Mouse (Mus musculus): Measurements from ENCODE around the gene Cntn4.

Cntn4 gene

DNA sequence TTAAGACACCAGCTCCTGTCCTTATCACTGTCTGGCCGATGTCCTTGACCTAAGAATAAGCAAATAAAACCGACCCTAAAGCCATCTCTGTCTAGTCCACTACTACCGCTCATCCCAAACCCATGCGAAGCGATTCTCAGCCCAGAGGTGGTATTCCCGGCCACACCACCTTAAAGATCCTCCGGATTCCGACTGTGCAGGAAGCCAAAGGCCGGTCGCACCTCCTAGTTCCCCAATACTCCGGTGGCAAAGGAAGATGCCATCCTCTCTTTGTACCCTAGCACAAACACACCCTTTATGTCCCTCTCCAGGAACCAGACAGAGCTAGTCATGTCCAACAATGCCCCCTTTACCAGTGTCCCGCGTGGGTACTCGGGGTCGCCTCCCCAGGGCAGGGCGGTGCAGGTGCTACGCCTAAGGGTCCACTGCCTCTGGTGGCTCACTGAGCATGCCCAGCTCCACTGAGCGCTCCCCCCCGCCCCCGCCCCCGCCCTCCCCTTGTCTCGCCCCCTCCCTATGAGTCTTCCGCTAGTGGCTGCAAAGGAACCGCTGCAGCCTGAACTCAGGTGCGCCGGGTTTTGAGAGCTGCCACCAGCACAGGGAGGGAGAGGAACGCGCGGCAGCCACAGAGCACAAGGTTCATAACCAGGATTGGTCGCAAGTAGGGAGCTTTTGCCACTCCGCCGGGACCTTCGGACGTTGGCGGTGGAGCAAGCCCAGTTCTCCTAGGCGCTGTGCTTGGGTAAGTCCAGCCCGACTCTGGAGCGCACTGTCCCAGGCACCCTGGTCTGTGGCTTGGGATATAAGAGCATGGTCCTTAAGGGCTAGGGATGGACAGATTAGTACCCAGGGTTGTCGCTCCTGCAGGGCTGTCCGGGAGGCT is at the start of gene Cntn4:
Gene Cntn4, plus strand, starts transcription at position 512 of the 883 bp plus-strand sequence.
- DNase-seq, result peak in 1 of 2 experiments; percentile 29

DNA sequence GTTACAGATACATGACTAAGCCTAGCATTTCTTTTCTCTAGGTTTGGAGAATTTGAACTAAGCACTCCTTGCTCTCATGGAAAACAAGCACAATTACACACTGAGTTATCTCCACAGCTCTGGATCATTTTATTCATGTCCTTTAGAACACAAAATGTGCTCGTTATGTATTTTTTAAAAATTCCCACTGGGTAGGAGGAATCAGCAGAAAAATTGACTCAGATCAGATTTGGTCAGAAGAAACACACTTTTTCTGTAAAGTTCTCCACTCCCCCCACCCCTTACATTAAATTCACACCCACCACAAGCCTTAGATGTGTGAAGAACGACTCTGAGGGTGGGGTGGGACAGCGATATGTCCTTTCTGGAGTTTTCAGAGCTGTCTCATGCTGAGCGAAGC is 3.2 kb upstream of the Cntn4 start:
- DNase-seq, result no peak

GRCm38 (mm10) chr6:105675099-105675498 is 2.4 kb upstream of the Cntn4 start:
- no peak for DNase-seq

GRCm38 (mm10) chr6:105676637-105677036 is 823 bp upstream of the Cntn4 start:
- DNase-seq, result no peak

GRCm38 (mm10) chr6:105678778-105679177 is 1.3 kb downstream of the Cntn4 start:
- no peak for DNase-seq

DNA sequence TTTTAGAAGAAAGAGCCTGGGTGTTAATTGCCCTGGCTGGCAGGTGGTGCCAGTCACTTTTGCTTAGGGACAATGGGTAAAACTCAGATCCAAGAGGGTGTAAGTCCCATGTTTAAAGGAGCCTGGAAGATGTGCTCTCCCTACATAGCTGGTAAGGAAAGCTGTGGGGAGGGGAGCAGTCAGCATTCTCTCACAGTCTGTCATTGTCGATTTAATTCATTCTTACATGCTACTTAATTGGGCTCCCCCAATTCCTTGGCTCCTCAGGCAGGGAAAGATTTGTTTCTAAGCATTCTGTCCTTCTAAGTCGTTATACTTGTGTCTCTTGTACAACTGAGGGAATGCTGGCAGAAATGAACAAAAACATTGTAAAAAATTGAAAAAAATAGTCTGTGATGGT is 4.0 kb downstream of the Cntn4 start:
- DNase-seq, result no peak

DNA sequence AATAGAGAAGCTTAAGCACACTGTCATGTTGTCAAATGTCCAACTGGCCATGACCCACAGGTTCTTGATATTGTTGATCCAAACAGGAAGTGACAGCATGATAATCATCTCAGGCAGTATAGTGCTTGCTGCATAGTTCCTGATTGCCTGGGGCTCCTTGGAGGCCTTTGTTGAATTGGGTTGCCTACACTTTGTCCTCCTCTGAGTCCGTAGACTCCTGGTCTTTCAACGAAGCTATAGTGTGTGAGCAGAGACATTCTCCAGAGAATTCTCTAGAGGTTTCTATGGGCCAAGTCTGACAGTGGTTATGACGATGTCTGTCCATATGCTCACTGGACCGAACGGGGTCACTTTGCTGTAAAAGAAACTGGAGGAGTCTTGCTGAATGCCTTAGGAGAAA is 5.8 kb downstream of the Cntn4 start:
- no peak for DNase-seq

DNA sequence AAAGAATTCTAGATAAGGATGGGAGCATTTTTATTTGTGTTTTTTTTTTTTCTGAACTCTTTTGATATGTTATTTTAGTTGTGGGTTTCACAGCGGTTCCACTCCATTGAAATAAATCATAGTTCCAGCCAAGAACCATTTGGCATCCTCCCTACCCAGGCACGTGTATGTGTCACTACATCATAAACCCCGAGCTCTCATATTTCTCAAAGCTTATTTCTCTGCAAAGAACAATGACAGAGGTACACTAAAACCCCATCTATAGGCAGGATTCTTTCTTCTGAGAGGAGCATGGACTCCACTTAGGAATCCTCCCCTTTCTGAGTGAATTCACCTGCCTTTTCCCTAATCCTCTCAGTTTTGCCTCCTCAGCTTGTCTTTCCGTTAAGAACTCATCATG is 6.7 kb downstream of the Cntn4 start:
- DNase-seq, result no peak

DNA sequence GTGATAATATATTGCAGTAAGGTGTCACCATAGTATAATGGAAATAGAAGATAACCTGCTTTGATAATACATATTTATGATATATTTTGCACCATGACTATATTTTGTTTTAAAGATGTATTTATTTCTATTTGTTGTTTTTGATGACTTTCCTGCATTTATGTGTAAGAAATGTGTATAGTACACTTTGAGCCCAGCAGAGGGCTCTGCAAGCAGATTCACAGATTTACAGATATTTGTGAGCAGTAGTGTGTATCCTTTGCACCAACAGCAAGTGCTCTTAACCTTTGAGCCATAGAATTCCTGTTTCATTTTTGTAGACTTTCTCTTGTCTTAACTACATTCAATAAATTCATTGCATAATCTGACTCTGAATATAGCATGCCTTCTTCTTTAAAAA is 10.7 kb downstream of the Cntn4 start:
- DNase-seq, result no peak

DNA sequence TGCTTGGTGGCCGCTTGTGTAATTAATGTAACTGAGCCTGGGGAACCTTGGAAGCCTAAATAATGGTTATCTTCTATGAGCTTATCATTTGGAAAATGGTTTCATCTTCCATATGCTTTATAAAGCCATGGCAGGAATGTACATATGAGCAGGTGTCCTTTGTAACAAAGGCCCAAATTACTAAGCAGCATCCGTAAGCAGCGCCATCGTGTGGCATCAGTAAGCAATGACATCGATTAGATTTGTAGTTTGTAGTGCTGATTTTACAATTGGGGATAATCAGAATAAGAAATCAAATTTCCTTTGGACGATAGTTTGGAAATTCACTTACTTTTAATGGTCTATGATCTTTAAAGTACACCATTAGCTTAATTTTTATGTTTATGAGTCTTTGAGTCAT is 64.6 kb downstream of the Cntn4 start:
- DNase-seq, result no peak

- no peak for DNase-seq
These were observed 103.2 kb downstream of the Cntn4 start for GRCm38 (mm10) chr6:105780616-105781015.

DNA sequence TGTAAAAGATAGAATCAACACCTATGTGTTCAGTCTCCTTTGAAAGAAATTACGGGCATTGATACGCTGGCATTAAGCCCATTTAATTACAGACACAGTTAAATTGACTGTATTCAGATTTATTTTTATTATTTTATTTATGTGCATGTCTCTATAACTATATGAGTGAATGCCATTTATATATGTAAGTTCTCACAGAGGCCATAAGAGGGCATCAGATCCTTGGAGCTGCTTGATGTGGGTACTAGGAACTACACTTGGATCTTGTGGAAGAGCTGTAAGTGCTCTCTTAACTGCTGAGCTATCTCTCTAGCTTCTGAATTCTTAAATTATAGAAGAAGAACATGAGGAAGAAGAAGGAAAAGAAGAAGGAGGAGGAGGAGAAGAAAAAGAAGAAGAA is 111.0 kb downstream of the Cntn4 start:
- DNase-seq, result no peak

- DNase-seq, result no peak
These were observed 157.6 kb downstream of the Cntn4 start for GRCm38 (mm10) chr6:105835099-105835498.

DNA sequence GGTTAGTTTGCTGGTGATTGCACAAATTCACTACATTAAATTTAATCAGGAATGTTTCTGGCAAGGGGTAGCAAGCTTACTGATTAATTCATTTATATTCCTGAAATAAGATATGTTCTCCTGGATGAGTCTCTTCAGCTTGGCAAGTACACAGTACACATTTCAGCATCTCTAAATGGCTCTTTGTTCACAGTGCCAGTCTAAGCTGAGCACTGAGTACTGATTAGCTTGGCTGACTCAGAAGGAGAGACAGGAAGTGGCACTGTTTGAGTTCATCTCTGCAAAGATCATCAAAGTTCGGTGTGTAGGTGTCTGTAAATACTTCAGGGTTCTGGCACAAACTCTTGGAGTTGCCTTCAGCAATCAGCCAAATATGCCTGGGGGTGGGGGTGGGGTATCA is 169.8 kb downstream of the Cntn4 start:
- no peak for DNase-seq

GRCm38 (mm10) chr6:105892838-105893237 is 215.4 kb downstream of the Cntn4 start:
- no peak for DNase-seq

GRCm38 (mm10) chr6:105938485-105938884 is 261.0 kb downstream of the Cntn4 start:
- no peak for DNase-seq

- DNase-seq, result no peak
These were observed 261.8 kb downstream of the Cntn4 start for GRCm38 (mm10) chr6:105939303-105939702.

GRCm38 (mm10) chr6:105940591-105940990 is 263.1 kb downstream of the Cntn4 start:
- no peak for DNase-seq

- no peak for DNase-seq
These were observed 314.0 kb downstream of the Cntn4 start for GRCm38 (mm10) chr6:105991492-105991891.

DNA sequence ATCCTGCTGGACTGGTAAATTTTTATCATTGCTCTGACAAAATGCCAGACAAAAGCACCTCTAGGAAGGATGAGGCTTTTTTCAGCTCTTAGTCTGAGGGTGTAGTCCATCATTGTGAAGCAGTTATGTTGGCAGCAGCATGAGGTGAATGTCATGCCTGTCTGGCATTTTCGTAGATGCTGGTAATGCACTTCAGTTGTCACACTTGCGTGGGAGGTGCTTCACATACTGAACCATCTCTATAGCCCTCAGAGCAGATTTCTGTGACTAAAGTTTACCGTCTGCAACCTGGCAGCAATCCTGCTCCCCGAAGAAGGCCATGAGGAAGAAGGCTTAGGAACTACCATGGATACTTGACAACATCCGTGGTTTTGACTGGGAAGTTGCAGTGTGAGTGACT is 335.6 kb downstream of the Cntn4 start:
- DNase-seq, result no peak

DNA sequence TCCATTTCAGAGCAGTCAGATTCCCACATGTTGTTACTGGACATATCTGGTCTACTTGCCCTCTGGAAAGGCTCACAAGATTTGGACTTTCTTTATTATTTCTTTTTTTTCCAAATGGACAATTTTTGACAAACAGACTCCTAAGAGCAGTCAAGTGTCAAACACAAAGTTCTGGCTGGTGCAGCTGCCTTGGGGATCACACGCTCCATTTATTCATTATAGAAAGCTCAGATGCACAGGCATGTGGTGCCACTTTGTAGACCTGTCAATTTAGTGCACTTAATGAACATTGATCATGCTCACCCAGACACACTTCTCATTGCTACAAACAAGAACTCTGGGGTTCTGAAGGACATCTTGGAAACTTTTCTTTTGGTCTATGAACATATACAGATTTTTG is 337.7 kb downstream of the Cntn4 start:
- no peak for DNase-seq

- peak; percentile 14 to 36 for DNase-seq
These were observed 371.4 kb downstream of the Cntn4 start for GRCm38 (mm10) chr6:106048878-106049277.

DNA sequence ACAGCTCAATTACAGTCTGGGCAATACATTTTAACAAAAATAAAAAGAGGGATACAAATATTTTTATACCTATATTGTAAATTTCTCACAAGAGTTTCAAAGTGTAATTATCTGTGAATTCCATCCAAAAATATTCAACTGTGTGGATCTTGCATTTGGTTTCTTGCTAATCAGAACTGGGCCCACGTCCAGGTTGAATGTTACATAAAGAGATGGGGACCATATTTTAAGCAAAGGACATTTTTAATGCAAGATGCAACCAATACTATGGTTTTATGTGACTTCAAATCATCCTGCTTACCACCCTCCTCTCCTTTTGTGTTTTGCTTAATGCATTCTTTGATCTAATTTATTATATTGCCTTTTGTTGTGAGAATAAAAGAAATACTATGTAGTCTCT is 378.7 kb downstream of the Cntn4 start:
- DNase-seq, result no peak

DNA sequence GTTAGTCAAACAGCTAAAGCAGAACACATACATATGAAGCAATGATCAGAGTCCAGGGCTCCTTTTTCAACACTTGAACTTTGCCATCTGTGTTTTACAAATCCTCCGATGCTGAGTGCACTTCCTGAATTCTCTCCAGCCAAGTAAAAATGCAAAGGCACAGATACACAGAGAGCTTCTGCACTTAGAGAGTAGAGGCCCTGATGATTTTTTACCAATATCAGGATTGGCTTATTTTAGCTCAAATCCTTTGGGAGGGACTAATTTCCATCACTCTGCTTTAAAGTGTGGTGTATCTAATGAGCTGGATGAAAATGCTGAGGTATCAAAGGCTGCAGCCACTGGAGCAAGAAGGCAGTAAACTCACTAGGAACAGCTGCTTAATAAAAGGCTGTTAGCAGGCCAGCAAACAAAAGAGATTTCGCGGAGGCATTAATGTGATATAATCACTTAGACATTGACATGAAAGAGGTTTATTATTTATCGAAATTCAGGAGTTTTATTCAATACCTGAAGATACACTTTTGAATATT is 400.7 kb downstream of the Cntn4 start:
- DNase-seq, result no peak

GRCm38 (mm10) chr6:106078629-106079028 is 401.2 kb downstream of the Cntn4 start:
- no peak for DNase-seq

All from kidney, postnatal 25 days (tissue).